Mouse (Mus musculus) thymus, postnatal 36 days (tissue): ENCODE results near the gene Dclk1.
"Not testable (repeated sequence)": the region's sequence is repeated elsewhere in the genome, so short reads cannot be mapped to it uniquely, and the experiment has no call there.

Experiments used
- DNase-seq, 2 experiments: peaks; one replicate each; pipeline ENCODE4 v3.0.0; 2022; ENCODE audit warnings: mixed read lengths in 2 of 2

Dclk1 gene

DNA sequence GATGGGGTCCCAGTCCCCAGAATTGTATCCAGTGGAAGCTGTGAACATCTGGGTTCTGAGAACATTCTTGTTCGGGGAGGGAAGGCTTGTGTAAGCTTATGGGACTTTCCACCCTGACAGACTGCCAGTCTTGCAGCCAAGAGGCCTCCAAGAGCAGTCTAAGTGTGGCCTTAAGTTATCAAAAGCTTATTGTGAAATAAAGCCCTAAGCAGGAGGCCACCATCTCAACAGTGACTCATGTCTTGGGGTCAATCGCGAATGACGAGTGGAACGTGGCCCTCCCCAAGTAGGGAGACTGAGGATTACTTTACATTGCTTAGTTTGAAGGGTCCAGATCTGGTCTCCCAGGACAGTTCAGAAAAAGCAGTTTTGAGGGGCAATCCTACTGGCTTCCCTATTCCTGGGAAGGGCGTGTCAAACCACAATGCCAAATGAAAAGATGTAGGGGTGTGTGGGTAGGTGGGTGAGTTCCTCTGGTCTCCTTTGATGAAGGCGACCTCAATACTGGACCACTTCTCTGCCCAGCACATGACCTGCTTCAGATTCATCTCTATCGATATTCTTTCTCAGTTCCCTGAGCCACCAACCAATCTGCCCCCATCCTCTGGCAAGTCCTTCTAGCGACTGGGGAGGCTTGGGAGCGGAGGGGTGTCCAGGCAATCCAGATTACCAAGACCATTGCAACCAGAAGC, at the start of gene Dclk1:
Gene Dclk1 (plus strand): TSS at position 635 of the 692 bp plus-strand sequence.
- DNase-seq, result no peak

DNA sequence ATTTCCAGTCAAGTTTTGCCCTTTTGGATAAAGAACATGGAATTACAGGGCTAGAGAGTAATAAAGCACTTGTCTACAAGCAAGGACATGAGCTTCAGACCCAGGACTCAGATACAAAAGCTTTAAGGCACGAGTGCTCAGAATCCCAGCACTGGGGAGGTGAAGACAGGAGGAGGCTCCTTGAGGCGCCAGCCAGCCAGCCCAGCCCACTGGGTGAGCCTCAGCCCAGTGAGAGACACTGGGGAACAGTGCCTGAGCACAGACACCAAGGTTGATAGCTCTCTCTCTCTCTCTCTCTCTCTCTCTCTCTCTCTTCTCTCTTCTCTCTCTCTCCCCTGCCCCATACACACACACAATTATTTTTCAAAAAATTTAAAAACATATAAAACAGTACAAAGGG, 48.8 kb upstream of the Dclk1 start:
- no peak for DNase-seq

DNA sequence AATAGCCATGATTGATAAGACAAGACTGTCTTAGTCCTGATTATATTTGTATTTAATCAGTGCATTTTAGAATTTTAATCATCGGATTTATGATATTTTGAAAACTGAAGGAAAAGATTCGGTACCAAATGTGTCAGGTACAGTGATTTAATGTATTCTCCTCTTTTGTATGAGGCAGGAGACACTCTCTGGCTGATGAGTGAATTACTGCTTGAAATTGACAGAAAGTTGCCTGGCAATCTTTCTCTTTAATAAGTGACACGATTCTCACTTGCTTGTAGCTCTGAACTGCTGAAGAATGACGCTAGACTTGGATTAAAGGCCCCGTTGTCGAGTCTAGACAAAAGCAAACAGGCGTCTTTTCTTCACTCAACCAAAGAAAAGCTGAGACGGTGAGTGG, 47.4 kb upstream of the Dclk1 start:
- no peak for DNase-seq

DNA sequence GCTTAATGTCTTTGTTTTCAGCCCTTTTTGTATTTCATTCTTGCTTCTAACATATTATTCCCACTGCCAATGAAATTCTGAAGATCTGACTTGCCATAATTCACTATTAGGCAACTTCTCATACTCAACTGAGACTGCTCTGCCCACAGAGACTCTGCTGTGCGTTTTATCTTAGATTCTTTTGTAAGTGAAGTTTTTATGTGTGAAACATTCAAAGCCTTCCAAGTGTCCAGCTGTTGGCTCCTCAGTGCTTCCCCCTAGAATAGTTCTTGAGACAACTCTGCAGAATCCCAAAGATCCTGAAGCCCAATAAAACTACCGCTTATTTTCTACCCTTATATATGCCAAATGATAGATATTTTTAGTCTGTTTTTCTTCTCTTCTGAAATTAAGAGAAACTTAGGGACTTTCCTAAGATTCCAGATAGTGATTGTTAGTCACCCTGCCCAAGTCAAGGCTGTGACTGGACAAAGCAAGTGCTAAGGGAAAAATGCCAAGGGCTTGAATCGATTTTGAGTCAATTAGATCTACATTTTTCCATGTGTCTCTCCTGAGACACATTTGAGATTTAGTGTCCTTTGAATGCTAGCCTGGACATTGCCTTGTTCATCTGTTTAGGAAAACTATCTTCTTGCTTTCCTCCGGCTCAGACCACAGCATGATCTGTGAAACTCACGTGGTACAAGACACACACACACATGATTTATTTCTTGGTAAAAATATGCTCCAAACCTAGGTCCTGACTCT, 46.4 kb upstream of the Dclk1 start:
- no peak for DNase-seq

DNA sequence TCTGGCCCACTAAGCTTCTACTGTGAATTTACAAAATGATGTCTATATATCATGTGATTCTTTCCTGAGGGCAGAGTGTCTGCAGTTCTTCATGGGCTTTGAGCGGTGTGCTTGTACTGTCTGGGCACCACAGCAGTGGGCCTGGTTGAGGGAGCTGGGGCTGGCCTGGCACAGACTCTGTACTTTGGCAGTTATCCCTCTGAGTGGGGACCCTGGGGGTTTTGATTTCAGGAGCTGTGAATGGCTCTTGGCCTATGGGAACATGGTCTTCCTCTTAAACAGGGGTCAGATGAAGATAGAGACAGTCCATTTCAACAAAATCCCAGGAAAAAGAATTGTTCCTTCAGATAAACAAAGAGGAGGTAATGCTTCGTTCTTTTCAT, 45.8 kb upstream of the Dclk1 start:
- no peak for DNase-seq

DNA sequence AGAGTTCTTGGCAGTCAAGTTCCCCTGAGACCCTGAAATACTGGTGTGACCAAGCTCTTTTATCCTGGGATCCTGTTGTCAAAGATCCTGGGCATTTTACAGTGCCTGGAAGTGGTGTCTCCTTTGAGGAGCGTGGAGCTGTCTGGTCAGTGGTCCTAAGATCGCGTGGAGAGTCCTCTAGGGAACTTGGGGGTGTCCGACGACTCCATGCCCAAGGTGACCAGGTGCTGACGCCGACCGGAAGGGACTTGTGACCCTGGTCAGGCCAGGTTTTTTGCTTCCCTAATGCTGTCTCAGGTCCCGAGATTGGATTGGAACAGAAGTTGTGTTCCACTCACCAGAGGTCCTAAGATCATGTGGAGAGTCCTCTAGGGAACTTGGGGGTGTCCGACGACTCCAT, 38.5 kb upstream of the Dclk1 start:
- not testable (repeated sequence) for DNase-seq

DNA sequence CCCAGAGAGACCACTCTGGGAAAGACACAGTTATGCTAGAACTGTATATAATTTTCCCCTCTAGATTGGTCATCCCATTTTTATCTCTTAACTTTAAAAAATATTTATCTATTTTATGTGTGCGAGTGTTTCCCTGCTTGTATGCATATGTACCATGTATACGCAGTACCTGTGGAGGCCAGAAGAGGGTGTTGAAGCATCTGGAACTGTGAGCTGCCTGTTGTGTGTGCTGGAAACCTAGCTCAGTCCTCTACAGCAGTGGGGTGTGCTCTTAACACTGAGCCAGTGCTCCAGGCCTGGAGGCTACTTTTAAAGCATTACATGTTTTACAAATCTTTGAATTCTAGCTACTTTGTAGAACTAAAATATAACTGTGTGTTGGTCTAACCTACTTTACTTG, 35.8 kb upstream of the Dclk1 start:
- DNase-seq, result no peak

DNA sequence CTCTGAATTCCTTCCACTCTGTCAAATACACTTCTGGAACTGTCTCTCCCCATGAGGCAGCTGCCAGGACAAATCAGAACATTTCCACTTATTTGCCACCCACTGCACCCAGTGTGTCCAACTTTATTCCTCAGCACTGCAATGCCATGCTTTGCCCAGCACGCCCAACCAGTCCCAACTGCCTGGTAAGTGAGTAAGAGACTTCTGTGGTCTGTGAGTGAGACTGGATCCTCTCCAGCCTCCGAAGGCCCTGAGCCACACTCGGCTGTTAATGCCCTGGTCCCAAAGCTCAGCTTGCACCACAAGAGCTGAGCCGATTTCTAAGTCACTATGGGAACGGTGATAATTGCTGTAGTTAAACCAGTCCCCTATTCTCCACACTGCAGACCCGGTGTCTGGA, 34.5 kb upstream of the Dclk1 start:
- DNase-seq, result no peak

DNA sequence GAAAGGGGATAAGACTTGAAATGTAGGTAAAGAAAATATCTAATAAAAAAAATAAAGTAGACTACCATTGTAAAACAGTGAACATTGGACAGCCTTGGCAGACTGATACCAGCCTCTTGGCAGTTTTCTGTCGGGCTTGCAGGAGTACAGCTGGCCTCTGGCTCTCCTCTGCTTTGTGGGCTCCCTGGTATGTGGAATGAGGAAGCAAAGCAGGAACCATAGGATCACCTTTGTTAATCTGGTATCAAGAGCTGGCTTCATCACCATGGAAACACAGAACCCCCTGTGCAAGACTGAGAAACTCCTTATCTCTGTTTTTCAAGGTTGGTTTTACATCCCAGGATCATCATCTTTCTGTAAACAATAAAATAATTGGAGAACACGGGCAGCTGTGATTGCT, 29.9 kb upstream of the Dclk1 start:
- no peak for DNase-seq

DNA sequence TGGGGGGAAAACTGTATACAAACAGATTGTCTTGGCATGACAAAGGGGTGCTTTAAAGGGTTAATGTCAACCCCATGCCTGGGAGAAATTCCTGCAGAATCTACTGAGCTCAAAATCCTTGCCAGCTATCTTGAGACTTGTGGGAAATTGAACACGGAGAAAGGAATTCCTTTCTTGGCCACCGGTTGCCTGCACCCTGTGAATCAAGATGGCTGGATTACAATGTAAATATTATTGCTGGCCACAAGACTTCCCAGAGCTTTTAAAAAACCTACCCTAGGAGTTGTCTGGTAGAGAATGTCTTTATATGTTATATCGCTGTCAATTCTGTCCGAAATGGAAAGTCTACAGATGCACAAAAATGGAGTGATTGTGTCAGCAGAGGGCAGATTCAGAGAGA, 28.4 kb upstream of the Dclk1 start:
- no peak for DNase-seq

DNA sequence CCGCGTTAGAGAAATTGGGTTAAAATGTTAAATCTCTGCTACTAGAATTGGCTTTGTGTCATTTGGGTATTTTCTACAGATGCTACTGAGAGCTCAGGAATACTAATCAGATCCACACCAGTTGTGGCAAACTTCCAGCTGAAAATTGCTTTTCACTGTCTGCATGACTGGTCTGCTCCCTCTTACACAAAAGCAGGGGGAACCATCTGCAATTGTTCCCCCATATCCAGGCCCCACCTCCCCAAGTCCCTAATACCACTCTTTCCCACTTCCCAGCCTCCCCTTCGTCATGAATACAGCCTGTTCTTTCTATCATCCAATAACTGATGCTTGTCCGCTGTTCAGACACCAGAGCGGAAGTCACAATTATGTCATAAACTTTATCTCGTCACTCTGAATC, 27.8 kb upstream of the Dclk1 start:
- DNase-seq, result no peak

DNA sequence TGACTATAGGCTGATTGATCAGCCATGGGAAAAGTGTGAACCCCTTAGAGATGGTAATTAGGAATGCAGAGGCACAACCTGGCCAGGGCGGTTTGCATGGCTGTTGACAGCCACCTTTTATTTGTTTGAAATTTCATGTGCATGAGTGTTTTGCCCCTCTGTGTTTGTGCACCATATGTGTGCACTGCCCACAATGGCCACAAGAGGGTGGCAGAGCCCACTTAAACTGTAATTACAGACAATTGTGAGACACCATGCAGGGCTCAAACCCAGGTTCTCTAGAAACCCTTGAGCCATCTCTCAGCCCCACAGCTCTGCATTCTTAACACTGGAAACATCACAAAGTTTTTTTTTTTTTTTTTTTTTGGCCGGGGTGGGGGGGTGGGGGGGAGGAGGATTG, 19.7 kb upstream of the Dclk1 start:
- DNase-seq, result no peak

DNA sequence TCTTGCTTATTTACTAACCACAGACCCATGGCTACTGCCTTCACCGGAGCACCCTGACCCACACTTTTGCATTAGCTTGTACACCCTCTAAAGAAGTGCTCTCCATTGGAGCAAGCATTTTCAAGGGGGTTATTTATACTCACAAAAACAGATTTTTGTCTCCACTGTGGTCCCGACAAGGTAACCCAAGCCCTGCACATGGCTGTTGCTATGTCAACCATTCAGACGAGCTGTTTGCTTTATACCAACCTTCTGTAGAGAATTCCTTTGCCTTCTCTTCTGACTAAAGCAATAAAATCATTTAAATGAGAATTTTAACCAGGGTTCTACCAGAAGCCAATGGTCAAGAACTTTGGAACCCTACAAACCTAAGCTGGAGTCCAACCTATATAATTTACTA, 18.3 kb upstream of the Dclk1 start:
- DNase-seq, result no peak

DNA sequence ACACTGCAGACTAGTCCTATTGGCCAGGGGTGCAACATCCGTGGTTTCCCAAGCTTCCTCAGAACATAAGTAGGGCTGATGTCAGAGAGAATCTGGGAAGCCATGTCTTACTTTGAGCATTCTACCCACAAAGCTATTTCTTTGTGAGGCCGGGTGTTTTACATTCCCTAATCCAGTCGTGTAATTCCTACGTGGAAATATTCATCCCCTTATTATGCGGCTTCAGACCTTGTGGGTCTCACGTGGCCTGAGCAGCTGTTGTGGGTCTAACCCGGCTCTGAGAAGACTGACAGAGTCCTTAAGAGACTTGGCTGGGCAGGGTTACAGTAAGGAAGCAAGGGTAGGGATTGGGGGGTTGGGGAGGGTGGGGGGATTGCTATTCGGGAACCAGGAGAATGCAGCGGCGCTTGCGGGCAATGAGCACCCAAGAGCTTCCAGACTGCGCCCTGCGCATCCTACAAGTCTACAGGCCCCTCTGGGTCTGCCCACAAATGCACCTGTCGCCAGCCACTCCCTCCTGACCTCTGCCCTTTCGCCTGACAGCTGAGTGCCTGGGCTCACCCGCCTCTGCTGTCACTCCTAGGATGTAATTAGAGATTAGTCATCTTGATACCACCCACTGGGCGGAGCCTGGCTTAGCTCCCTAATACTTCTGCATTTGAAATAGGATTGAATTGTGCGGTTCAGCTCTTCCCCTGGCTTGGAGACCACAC, 15.5 kb upstream of the Dclk1 start:
- no peak for DNase-seq

DNA sequence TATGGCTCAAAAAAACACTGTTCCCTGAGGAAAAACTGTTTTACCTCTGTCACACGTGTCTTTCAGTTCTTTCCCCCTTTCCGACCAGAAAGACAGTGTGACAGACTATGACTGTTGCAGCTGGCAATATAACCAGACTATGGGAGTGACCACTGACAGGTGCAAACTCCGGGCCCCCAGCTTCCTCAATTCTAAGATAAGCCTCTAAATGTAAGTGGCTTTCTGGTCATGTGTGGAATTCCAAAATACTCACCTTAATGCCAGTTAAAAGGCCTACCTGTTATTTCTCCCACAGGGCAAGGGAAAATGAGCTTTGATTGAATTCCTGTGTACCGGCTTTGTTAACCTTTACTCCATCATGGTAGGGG, 15.0 kb upstream of the Dclk1 start:
- no peak for DNase-seq

DNA sequence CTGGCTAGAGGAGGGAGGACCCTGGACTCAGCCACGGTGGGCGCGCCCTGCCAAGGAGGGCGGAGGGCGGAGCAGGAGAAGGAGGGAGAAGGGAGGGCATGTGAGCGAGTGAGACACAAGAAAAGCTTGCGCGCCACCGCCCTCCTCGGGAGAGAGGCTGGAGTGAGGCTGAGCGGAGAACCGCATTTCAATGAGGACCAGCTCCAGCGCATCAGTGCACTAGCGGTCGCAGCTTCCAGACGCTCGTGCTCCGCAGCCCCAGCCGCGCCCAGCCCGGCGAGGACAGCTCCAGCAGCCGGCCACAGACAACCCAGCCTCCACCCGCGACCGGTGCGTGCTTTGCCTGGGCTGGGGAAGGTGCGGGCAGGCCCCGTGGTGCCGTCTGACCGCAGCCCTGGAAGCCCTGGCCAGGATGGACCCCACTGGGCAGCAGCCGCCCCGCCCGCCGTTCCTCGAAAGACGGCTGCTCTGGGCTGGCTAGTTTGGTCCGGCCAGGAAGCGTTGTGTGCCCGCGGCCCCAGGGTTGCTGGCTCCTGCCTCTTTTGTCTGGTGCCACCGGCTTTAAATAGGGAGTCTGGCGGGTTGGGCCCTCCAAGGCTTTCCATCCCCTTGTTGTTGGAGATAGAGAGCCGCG, 375 bp downstream of the Dclk1 start:
- DNase-seq, result no peak

DNA sequence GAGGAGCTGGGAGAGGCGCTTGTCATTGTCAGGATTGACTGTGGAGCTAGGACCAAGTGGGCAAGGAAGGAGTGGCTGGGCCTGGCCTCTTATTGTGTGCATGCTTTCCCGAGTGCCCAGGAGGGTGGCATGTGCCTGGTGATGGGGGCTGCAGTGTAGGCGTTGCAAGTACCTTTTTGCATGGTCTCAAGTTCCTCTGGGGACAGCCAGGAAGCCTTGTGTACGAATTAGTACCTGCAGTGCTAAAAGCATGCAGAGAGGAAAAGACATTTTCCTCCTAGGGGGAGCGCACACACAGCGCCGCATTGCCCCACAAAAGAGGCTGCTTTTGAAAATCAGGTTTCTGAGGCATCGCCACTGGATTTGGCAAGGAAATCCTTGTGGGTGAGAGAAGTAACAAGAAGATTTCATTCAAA, 900 bp downstream of the Dclk1 start:
- no peak for DNase-seq

DNA sequence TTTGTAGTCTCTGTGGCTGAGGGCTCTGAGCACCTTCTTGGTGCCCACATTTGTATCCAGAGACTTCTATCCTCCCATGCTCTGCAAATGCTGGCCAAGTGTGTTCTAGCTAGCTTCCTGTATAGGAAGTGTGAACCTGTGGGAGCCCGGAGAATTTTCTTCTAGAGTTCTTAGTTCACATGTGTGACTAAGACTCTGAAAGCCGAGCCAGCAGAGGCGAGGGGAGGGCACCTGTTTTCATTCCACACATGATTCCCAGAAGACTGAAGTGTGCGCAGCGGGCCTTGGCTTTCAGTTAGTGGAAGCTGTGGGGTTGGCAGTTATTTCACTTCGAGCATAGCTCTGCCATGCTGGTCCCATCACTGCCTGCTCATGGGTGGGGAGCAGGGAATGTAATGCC, 1.9 kb downstream of the Dclk1 start:
- DNase-seq, result no peak

DNA sequence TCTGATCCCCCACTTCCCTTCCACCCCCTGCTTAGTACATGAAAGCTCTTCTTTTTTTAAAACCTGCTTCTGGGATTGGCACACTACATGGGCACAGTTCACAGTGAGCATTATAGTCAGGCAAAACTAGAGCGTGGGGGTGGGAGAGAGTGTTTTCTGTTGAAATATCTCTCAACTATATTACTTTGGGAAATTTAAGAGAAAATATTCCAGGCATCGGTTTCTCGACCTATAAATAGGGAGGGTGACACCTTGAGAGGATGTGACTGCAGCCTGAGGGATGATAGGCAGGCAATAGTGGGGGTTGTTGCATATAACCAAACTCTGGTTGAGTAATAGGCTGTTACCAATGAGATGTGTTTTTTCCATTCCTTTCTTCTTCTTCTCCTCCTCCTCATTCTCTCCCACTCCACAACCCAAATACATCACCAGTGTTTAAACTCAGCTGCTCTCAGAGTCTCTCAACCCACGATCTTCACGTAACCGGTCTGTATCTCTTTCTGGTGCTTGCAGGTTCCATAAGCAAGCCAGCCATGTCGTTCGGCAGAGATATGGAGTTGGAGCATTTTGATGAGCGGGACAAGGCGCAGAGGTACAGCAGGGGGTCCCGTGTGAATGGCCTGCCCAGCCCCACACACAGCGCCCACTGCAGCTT, 4.6 kb downstream of the Dclk1 start:
- no peak for DNase-seq

DNA sequence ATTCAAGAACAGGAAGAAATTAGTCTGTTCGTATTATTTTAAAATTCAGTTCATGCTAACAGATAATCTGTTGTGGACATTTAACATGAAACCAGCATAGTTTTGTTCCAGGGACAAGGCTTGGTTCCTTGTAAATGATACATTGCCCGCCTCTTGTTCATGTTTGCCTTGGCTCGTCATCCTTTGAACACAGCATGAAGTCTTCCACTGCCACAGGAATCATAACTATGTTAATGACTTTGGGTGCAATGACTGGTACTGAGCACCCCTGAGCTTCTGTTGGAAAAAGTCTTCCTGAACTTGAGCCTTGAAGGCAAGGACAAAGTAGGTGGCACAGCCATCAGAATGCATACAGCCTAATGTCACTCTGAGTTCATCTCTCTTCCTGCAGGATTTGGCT, 5.9 kb downstream of the Dclk1 start:
- no peak for DNase-seq

DNA sequence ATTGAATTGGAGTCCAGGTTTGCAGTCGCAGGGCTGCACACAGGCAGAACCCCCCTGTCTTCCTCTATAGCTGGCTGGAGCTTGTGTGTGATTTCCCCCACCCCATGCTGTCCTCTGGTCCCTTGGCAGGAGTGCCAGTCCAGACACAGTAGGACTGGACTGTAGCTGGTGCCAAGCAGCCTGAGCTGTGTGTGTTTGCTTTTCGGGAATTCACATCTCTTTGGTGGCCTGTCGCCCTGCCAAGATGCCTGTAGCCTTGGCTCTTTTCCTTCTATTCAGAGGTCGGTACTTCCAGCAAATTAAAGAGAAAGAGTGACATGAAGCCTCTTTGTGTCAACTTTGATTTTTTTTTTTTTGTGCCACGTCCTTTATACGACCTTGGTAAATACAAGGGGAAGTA, 6.3 kb downstream of the Dclk1 start:
- DNase-seq, result no peak

DNA sequence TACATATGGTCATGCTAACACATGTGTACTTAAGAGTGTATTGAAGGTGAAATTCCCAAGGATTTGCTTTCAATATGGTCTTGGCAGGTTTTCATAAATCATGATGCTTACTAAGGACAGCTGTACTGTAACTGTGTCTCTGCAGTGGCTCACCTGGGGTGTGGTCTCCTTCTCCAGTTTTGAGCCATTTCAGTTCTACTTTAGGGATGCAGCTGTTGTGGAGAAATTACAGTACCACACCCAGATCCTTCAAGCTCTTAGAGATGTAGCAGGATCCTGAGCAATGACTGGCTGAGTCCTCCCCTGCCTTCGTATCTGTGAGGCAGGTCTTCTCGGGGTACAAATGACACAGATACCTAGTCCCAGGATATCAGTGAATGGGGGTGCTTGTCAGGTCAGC, 8.5 kb downstream of the Dclk1 start:
- DNase-seq, result no peak

DNA sequence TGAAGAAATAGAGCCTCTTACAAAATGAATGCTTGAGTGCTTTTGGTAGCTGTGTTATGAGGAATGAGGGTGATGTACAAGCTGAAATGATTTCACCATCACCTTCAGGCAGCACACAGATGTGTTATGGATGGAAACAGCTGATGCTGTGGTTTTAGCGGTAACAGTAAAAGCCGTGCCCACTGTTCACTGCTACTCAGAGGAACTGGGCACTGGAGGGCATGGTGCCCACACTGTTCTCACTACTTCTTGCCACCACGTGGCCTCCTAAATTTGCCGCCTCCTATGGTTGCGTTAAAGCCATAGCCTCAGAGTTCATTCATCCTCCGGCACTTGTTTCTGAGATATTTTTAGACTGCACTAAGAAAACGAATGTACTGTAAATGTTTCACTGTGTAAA, 18.0 kb downstream of the Dclk1 start:
- no peak for DNase-seq
